Mouse (Mus musculus): ENCODE data around the gene Syt14.

DNA sequence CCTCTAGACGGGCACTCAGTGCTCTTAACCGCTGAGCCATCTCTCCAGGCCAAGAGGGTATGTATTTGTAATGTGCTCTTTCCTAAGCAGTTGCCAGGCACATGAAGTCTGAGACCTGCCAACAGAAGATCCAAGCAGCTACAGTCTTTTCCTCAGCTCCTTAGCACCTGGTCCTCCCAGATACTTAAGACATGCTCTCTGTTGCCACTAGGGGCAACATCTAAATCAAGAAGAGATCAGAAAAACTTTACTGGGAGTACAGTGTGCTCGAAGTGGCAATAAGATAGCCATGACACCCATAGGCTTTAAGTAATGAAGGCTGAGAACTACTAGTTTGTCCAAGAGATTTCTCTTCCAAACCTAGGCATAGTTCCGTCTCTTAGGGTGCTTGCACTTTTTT lies 155.4 kb downstream of the Syt14 start:
- TF ChIP-seq EP300 (IDR thresholded peaks at IDR 0.05; ENCODE audit: low read depth in 1 of 2, low read length in 2 of 2) (no peak), POLR2A (IDR thresholded peaks at IDR 0.05; ENCODE audit: control insufficient read depth in 1 of 2, insufficient read depth in 1 of 2, low read depth in 1 of 2, low read length in 2 of 2, poor library complexity in 1 of 2) (no peak), HCFC1 (IDR thresholded peaks at IDR 0.05; ENCODE audit: low read depth, low read length) (no peak), MAFK (IDR thresholded peaks at IDR 0.05; ENCODE audit: borderline replicate concordance, low read depth, low read length) (no peak), ELF1 (IDR thresholded peaks at IDR 0.05; ENCODE audit: low read depth, low read length) (no peak), CTCF (IDR thresholded peaks at IDR 0.05 in 2 of 3, conservative IDR thresholded peaks at IDR 0.05 in 1 of 3; ENCODE audit: control insufficient read depth in 1 of 3, insufficient read depth in 1 of 3, low read depth in 2 of 3, low read length in 3 of 3, poor library complexity in 1 of 3, severe bottlenecking in 1 of 3) (peak in 2 of 3 experiments; percentile 15 to 35; a peak in 2 of 6 replicates), TBP (IDR thresholded peaks at IDR 0.05; ENCODE audit: low read depth, low read length) (no peak), JUND (IDR thresholded peaks at IDR 0.05; ENCODE audit: low read depth, low read length) (no peak)
